Mouse (Mus musculus) myocyte (in vitro differentiated cells): ENCODE data around the gene Adamts17.

ENCODE experiments used
- CEBPB ChIP-seq: IDR thresholded peaks from 2 replicates; pipeline ENCODE4 v1.6.1; 2011; ENCODE audit warnings: mild to moderate bottlenecking, moderate library complexity; ENCODE audit not compliant: poor library complexity, insufficient read depth, severe bottlenecking
- E2F4 ChIP-seq: IDR thresholded peaks from one replicate; pipeline ENCODE4 v1.6.1; 2011; ENCODE audit warnings: mild to moderate bottlenecking, control low read depth, moderate library complexity; ENCODE audit not compliant: insufficient read depth
- MAX ChIP-seq: IDR thresholded peaks from one replicate; pipeline ENCODE4 v1.6.1; 2011; ENCODE audit warnings: low read depth, mild to moderate bottlenecking, control low read depth
- MYOD1 ChIP-seq, 3 experiments: IDR thresholded peaks; one replicate each; pipeline ENCODE4 v1.6.1; 2011; ENCODE audit warnings: control low read depth in 2 of 3, low read depth in 2 of 3, mild to moderate bottlenecking in 2 of 3, moderate library complexity in 1 of 3; ENCODE audit not compliant: insufficient read length in 2 of 3, control insufficient read depth in 1 of 3
- POLR2A ChIP-seq: IDR thresholded peaks from one replicate; pipeline ENCODE4 v1.6.1; 2011; ENCODE audit warnings: low read depth, mild to moderate bottlenecking, control low read depth, moderate library complexity; ENCODE audit not compliant: insufficient read length
- POLR2AphosphoS2 ChIP-seq: IDR thresholded peaks from one replicate; pipeline ENCODE4 v1.6.1; 2011; ENCODE audit warnings: low read depth, control low read depth; ENCODE audit not compliant: insufficient read length
- REST ChIP-seq: IDR thresholded peaks from one replicate; pipeline ENCODE4 v1.6.1; 2011; ENCODE audit warnings: mild to moderate bottlenecking, control low read depth, moderate library complexity; ENCODE audit not compliant: insufficient read depth, insufficient read length
- SRF ChIP-seq: IDR thresholded peaks from one replicate; pipeline ENCODE4 v1.6.1; 2011; ENCODE audit warnings: low read depth; ENCODE audit not compliant: control insufficient read depth, insufficient read length
- TCF12 ChIP-seq: IDR thresholded peaks from one replicate; pipeline ENCODE4 v1.6.1; 2011; ENCODE audit warnings: mild to moderate bottlenecking, control low read depth; ENCODE audit not compliant: poor library complexity, insufficient read depth, severe bottlenecking
- USF1 ChIP-seq: IDR thresholded peaks from one replicate; pipeline ENCODE4 v1.6.1; 2011; ENCODE audit warnings: low read depth, mild to moderate bottlenecking, control low read depth, moderate library complexity

- TF ChIP-seq E2F4 (no peak), POLR2AphosphoS2 (no peak), MAX (no peak), POLR2A (no peak), USF1 (no peak), CEBPB (no peak), MYOD1 (IDR thresholded peaks at IDR 0.05; ENCODE audit: control insufficient read depth in 1 of 3, insufficient read length in 2 of 3, low read depth in 2 of 3) (no peak), REST (no peak), TCF12 (no peak), SRF (no peak)
Measured at GRCm38 (mm10) chr7:66998821-66999220, 159.3 kb downstream of the Adamts17 start.
